Mouse (Mus musculus) naive thymus-derived CD4-positive, alpha-beta T cell, adult 2 months (primary cell): ENCODE measurements around the gene Treh.

Experiments
- DNase-seq: peaks from one replicate; pipeline ENCODE4 v3.0.0-alpha.2; 2011; ENCODE audit warnings: low read depth

Treh gene

DNA sequence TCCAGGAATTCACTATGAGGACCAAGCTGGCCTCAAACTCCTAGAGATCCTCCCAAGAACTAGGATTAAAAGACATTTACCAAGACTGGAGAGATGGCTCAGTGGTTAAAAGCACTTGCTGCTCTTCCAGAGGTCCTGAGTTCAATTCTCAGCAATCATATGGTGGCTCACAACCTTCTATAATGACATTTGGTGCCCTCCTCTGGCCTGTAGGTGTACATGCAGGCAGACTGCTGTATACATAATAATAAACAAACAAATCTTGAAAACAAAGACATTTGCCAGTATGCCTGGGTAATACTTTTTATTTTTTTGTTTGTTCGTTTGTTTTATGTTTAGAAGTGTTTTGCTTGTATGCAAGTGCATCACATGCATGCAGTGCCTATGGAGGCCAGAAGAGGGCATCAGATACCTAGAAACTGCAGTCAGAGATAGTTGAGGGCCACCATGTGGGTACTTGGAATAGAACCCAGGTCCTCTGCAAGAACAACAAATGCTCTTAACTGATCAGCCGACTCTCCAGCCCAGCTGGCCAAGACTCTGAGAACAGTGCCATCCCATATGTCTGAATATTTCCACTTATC, 5.3 kb downstream of the Treh start:
- DNase-seq = peak; percentile 49

DNA sequence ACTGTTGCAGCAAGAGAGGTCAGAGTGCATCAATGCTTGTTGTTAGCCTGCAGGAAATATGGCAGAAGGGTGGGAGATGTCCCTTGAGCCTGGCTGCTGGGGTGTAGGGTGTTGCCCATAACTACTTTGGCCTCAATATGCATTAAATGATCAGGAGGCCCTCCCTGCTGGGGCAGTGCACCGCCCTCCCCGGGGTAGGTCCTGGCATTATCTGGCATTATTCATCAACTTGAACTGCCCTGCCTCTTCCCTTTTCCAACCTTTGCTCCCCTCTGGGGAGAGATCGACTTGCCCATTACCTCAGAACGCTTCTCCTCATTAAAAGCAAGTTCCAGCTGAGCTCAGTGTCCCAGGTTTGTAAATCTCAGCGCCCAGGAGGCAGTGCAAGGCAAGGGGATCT, 6.5 kb downstream of the Treh start:
- no peak for DNase-seq

DNA sequence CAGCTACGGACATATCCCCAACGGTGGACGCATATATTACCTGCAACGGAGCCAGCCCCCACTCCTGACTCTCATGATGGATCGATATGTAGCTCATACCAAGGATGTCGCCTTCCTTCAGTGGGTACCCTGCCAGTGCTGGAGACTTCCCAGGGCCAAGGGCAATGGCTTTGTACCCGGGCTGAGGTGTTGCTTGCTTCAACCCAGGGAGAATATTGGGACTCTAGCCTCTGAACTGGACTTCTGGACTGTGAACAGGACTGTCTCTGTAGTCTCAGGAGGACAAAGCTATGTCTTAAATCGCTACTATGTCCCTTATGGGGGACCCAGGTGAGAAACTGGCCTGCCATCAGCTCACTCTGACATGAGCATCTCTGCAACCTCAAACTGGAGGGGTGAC, 10.0 kb downstream of the Treh start:
- DNase-seq = no peak

DNA sequence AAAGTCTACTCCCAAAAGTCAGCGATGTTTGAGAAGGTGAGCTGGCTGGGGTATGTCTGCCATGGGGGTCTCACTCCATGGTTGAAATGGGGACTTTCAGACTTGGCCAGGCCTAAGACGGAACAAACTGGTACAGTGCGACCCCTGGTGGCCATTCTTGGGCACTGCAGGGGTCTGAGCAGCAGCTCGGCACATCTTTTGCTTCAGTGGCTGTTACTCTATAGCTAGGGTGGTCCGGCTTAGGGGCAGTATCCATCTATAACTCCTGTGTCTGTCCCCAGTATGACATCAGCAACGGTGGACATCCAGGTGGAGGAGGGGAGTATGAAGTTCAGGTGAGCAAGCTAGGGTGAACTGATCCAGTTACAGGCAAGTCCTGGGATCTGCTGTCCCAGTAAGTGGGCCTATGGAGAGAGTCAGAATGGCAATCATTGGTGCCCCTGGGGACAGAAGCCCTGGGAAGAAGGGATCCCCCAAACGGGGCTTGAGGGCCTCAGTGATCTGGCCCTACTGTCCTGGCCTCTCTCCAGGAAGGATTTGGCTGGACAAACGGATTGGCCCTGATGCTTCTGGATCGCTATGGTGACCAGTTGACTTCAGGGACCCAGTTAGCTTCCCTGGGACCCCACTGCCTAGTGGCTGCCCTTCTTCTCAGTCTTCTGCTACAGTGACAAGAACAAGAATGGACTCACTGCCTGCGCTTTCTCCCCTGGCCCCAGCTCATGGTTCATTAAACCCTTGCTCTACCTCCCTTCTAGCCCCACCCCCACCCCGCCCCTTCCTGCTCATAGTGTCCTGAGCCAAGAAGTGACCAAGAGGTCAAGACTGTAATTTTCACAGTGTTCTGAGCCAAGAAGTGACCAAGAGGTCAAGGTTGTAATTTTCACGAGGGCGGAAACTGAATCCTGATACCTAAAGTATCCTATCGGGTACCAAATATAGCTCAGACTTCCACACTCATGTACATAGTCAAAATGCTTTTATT, 12.6 kb downstream of the Treh start:
- DNase-seq = peak; percentile 85

DNA sequence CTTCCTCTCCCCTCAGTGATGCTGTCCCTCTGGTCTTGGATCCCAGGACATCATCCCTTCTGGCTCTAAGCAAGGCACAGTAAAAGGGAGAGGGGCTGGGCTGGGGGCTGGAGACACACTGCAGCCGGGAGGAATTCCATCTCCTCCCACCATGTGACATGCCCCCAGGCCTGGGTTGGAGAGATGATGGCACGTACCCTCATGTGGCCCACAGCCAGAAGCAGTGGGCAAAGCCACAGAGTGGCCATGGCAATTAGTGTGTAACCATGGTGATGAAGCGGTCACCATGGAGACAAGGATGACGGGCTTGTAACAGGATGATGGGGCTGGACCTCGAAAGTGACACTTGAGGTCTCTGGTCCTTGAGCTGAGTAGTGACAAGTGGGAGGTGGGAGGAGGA, 13.6 kb downstream of the Treh start:
- DNase-seq = no peak

DNA sequence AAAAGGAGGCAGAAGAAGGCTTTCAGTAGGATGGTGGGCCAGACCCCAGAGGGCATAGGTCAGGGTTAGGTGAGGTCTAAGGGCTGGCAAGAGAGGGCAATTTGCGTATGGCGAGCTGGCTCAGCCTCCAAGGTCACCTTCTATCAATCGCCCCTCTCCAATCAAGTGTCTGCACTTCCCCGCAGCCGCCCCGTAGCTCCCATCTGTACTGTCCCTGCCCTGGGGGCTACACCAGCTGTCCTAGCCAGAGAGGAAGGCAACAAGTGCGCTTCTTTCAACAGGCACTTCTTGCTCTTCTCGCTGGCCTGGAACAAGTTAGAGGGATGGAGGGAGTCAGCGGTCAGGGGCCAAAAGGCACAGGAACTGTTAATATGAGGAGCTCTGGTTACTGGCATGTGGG, 15.0 kb downstream of the Treh start:
- DNase-seq = no peak

DNA sequence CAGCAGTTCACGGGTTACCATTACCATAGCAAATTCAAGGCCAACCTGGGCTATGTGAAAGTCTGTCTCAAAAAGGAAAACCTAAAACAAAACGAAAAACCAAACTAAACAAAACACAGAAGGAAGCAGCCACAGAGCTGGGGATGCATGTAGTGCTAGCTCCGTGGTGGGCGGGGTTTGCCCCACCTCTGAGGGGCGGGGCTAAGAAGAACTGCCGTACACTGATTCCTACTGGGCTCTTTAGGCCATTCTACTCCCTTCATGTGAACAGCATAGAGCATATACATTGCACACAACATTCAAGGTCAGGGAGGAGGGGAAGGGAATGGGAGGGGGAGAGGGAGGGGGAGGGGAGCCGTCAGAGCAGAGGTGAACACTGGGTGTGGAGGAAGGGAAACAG, 17.6 kb downstream of the Treh start:
- peak; percentile 91 for DNase-seq

DNA sequence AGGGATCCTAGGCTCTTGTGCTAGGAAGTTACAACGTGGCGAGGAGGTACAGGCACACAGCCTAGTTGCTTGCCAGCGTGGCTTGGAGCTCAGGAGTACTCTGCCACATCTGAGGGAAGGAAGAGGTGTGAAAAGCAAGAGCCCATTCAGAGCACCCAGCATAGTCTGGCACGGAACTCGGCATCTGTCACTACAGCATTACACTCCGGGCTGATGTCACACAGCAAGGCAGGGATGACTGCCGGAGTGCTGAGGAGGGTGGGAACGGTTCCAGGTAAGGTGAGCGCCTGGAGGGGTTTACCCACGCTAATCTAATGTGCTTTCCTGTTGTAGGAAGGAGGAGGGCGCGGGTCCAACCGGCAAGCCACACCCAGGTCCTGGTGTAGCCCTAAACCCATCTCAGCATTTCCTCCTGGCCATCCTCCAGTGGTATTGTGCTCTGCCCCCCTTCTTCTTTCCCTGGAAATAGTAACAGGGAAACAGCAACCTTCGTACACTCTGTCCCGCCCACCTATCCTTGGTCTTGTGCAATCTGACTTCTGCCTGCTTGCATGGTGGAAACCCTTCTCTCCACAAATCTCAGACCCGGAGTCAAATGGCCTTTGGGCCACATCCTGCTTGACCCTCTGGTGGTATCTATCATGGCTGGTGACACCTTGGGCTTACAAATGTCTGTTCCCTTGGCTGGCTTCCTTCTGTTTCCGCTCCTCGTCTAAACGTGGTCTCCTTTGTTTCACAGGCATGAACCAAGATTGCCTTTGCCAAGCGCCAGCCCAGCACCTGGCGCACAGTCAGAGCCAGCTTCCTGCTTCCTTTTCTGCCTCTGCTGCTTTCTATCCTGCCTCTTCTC, 18.9 kb downstream of the Treh start:
- peak; percentile 59 for DNase-seq

DNA sequence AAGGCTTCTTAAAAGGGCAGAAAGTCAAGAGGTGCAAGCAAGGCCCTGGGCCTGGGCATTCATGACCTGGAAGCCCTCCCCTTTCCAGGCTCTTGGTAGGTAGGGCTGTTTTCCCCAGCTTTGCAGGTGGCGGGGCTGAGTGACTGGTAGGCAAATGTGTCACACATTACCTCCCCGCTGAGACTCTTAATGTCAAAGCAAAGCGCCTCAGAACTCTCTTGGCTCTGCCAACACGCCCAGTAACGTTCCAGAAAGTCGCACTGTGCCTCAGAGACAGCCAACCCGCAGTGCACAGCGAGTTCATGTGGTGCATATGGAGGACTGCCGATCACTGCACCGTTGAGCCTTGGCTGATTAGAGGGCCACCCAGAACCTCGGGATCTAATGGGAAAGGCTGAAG, 20.0 kb downstream of the Treh start:
- no peak for DNase-seq

DNA sequence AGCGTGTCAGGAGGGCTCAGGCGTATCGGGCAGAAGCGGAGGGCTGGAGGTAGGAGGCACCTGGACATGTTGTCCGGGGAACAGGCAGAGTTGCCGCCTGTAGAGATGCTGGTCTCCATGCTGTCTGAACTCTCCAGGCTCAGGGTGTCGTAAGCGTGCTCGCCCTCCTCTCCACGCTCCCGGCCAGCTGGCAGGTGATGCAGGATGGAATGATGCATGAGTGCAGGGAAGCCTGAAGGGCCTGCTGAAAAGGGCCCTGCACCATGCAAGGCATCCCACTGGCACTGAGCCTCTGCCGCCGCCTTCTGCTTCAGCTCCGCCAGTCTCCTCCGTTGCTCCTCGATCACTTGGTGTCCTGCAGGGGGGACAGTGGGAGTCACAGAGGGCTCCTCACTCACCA, 24.8 kb downstream of the Treh start:
- no peak for DNase-seq

DNA sequence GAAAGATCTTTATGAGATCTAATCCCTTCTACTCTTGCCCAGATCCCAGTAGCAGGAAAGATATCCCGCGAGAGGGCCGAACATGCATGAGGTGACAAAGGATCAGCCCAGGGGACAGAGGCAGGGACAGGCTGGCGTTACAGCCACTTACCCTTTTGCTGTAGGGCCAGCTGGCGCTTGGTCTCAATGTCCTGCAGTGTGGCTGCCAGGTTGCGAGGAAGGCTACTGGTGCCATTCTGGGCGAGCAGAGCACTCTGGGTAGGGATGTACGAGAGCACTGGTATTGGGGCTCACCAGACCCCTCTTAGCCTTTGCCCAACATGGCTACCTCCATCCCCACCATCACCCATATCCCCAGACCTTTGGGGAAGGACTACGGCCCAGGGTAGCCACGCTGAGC, 26.2 kb downstream of the Treh start:
- no peak for DNase-seq

DNA sequence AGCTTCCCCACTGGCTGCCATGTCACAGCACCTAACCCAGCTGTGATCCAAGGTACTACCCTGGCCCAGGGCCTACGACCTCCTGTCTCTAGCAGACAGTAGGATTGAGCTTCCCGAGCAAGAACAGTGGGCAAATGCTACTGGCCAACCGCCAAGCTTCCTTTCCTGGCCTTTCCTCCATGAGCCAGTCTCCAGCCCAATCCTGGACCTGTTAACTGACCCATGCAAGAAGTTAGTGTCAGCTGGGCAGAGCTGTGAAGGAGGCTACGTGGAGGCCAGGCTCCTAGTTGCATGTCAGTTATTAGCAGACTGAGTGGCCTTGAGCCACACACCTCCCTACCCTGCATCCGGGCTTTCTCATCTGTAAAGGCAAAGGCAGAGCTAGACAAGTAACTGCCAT, 26.7 kb downstream of the Treh start:
- DNase-seq = no peak

DNA sequence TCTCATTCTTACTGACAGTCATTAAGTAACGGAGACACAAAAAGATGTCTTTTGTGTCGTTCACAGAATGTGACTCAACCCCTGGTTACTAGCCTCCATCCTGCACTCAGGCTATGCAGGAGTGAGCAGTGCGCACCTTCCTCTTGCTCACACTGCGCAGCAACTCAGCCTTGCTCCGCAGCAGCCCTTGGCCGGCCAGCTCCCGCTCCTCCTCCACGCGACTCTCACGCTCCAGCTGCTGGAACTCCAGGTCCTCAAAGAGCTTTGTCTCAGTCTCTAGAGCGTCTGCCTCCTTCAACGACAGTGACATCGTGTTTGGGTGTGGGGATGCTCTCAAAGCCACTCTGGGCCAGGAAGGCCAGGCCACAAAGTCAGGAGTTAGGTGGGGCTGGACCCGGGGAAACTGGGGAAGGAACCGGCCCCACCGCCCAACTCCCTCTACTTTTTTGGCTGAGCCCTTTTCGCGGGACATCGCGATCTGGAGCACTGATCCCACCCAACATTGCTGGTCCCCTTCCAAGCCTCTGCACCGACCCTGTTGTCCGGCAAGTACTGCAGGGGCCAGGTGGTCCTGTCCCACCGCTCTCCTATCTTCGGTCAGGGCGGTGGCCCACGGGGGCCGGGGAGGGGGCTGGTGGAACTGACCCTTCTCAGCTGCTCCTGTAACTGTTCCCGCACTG, 34.9 kb downstream of the Treh start:
- DNase-seq = no peak

DNA sequence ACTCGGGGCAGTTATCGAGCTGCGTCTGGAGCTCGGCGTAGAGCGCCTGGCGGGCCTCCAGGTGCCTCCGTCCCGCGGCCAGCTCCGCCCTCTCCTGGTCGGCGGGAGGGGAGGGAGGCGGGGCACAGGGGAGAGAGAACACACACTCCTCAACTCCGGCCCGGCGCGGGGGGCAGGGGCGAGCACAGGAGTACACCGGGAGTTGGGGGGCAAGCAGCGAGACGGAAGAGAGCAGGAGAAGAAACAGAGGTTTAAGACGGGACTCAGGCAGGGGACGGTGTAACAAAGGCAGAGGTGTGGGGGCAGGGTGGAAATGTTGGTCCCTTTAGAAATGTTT, 35.4 kb downstream of the Treh start:
- peak; percentile 72 for DNase-seq

DNA sequence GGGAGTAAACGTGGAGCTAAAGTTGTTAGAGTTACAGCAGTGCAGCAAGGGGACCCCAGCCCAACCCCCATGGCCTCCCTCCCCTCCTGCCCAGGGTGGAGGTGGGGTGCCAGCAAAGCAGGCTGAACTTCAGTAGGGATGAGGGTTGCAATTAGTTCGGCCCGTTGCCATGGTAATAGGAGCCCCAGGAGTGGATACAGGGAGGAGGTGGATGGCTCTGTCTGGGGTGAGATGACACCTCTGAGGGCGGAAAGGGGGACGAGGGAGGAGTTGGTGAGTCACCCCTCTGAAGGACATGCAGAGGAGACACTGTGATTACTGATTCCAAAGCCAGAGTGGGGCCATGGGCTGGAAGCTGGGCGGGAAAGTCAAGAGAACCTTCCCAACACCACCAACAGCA, 35.9 kb downstream of the Treh start:
- no peak for DNase-seq

DNA sequence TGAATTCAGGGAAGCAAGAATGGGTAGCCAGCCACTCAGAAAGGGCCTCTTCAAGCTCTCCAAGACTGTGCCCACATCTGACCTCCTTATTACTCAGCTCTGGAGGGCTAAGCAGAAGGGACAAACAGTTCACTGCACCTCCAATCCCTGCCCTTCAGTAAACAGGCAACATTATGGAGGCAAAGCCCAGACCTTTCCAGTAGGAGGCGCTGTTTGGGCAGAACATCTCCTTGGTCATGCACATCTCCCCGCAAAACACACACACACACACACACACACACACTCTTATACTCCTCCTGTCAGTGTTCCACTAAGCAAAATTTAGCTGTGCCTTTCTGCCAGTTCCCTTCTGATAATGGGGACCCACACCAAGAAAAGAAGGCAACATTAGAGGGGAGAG, 36.6 kb downstream of the Treh start:
- peak; percentile 76 for DNase-seq

DNA sequence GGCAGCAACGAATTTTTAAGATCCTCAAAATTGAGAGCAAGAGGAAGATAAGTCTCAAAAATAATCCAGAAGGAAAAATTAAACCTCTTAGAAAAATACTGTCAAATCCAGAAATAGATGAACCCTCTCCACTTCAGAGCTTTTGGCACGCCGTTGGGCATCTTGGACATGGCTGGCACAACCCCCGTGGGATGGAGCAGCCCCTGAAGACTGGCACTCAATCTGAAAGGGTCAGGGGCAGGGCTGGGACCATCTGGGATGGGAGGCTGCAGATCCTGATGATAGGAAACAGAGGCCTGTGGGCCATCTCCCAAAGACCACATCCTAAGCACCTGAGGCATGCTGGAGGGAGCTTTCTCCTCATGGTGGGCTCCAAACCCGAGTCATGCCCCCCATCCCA, 37.2 kb downstream of the Treh start:
- no peak for DNase-seq

DNA sequence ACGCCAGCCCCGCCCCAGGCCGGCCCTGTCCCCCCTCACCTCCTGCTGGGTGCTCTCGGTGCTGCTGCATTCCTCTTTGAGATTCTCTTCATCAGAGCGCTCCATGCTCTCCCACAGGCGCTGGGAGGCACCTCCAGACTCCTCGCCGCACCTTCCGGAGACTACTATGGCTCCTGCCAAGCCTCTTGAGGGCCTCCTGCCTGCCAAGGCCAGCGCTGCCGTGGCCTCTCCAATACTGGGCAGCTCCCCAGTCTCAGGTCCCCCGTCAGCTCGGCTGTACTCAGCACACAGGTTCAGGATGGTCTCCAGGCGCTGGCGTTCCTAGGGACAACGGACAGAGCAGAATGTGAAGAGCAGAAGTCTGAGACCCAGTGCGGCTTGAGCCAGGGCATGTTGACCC, 38.6 kb downstream of the Treh start:
- no peak for DNase-seq

DNA sequence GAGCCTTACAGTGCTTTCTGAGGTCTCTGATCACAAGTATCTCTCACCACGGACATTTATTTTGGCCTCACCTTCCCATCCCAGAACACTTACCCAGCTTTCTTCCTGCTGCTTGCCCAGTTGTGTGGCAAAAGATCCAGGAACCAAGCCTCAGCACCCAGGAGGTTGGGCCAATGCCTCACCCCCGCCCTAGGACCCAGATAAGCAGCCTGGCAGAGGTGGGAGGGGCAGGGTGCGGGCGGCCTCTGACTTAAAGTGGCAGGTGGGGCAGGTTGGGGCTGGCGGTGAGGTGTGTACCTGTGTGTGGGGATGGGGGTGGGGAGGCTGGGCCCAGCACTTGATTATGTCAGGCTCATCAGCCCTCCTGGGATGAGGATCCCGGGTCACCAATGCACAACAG, 40.0 kb downstream of the Treh start:
- DNase-seq = no peak

DNA sequence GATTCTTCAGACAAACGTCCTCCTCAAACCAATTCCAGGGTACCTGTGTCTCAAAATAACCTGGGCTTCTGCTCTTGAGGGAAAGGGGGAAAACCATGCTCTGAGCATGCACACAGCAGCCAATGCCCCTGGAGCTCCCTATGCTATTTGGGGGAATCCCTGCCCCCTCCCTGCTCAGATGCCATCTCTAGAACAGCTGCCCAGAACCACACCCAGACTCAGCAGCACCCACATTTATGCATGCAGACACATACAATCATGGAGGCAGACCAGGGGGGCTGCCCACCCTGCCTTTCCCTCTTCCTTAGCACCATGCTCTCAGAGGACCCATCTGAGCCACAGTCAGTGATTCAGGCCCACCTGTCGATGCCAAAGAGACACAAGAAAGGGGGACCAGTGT, 40.5 kb downstream of the Treh start:
- no peak for DNase-seq

DNA sequence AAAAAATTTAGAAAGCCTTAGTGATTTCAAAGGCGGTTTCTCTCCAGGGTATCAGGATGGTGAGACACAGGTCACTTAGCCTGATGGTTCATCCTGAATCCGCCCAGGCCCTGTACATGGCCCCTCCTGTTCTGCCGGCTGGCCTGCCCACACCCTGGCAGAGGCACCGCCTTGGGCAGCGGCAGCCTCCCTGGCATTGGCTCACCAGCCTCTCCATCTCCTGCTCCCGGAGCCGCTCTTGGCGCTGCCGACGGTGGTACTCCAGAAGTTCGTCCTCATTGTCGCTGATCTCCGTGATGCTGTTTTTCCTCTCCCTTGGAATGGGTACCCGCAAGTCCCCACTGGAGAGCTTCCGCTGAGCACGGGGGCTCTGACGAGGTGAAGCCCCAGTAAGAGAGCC, 42.1 kb downstream of the Treh start:
- no peak for DNase-seq

DNA sequence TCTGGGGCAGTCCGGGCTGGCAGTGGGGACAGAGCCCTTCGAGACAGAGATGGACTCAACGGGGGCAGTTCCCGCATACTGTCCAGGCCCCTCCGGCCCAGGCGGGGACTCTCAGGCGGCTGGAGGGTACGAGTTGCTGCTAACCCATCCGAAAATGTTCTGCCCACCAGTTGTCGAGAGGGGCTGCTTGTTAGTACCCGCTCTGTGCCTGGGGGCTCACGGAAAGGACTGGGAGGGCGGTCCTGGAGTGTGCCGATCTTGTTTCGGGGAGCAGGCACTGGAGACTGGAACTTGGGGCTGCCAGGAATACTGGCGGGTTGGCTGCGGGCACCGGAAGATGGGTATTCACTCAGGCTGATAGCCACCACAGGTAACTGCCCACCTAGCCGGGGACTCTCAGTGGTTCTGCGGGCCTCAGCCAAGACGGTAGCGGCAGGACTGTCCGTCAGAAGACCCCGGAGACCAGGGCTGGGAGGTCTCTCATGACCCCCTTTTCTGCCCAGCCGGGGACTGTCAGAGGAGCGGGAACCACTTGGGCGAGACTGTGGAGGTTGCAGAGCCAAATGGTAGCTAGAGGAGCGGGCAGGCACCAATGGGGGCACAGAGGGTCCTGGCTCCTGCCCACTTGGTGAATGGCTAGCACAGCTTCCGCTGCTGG, 42.8 kb downstream of the Treh start:
- DNase-seq = no peak
